Mouse (Mus musculus): ENCODE measurements around the gene Kctd15. TPM values are rescaled to one million over a fixed set of nuclear protein-coding genes. Genes with fewer than 3 reads are reported as not detected.
A peak's percentile ranks its signal among the peaks of the same experiment; 100 is the strongest.

The Kctd15 gene
- polyA plus RNA-seq (2014; fragmentation: Nextera tagmentation; extraction: Ambion mirVana) = 20.7 and 27.6 TPM in 2 replicates

- WGBS = 70% methylated on average over 5 of the region's 5 CpGs
- peak within 1 kb of the TSS; percentile 87 for H3K4me3 ChIP-seq (ENCODE audit: low read depth, low read length)
- peak within 1 kb of the TSS; percentile 100 for H3K27ac ChIP-seq (replicated peaks; ENCODE audit: low read depth, low read length)
- H3K9me3 ChIP-seq (replicated peaks; ENCODE audit: control insufficient read depth, low read length) = no peaks in the 10 kb centered on the region
- ATAC-seq (replicated peaks; ENCODE audit: insufficient number of reproducible peaks, low FRiP score, low TSS enrichment, low read depth) = no peak
- peak within 1 kb of the TSS; percentile 98 for H3K9ac ChIP-seq (replicated peaks; ENCODE audit: low read length)
- no peak for DNase-seq (ENCODE audit: low spot score)
- no peaks in the 10 kb centered on the region for H3K36me3 ChIP-seq (replicated peaks; ENCODE audit: control insufficient read depth, insufficient read depth, low read depth, low read length)
- no peaks in the 10 kb centered on the region for H3K27me3 ChIP-seq (ENCODE audit: control insufficient read depth, insufficient read depth, low read length)
- no peaks in the 10 kb centered on the region for H3K4me1 ChIP-seq (ENCODE audit: control insufficient read depth, insufficient read depth, low read length)
- peak within 1 kb of the TSS; percentile 83 for H3K4me2 ChIP-seq (ENCODE audit: low read depth, low read length)
These were observed at the start of gene Kctd15 for GRCm38 (mm10) chr7:34656632-34657031. TSS of gene Kctd15 (minus strand) at chr7:34656732.

DNA sequence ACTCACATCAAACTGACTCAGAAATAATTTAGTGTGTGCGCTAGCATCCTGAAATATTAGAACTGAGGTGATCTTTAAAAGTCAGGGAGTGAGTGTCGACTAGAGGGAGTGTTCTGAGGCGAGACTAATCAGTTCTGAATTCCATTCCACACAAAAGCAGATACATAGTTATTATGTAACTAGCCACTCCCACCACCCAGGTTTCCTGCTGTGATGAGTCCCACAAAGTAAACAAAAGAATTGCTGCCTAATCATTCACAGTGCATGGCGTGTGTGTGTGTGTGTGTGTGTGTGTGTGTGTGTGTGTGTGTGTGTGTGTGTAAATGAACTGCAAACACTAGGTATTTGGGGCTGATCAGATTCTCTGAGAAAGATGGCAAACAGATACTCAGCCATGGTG, 47.9 kb upstream of the Kctd15 start:
- no peak for ATAC-seq (replicated peaks; ENCODE audit: insufficient number of reproducible peaks, low FRiP score, low TSS enrichment, low read depth)

DNA sequence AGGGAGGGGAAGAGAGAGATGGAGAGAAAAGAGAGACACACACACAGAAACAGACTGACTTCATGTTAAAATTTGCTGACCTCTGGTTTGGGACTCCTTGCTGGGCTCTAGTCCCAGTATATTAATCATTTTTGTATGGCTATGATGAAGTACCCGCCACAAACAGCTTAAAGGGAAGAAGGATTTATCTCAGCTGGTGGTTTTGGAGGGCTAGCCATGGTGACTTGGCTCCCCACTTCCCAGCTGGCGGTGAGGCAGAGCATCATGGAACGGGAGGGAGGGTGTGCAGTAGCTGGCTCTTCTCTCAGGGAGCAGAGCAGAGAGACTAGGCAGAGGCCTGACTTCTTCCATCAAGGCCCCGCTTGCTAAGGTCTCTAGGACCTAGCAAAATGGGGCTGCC, 46.9 kb upstream of the Kctd15 start:
- DNase-seq (ENCODE audit: low spot score) = no peak
- Histone ChIP-seq H3K4me2 (ENCODE audit: low read depth, low read length) (no peak overlapping the region), H3K4me1 (ENCODE audit: control insufficient read depth, insufficient read depth, low read length) (peaks cover 6% of the 10 kb centered on the region; the same call in 1 of the 2 replicates), H3K9me3 (replicated peaks; ENCODE audit: control insufficient read depth, low read length) (no peaks in the 10 kb centered on the region), H3K27ac (replicated peaks; ENCODE audit: low read depth, low read length) (no peak overlapping the region), H3K36me3 (replicated peaks; ENCODE audit: control insufficient read depth, insufficient read depth, low read depth, low read length) (no peaks in the 10 kb centered on the region), H3K9ac (replicated peaks; ENCODE audit: low read length) (no peak overlapping the region), H3K4me3 (ENCODE audit: low read depth, low read length) (no peak overlapping the region), H3K27me3 (ENCODE audit: control insufficient read depth, insufficient read depth, low read length) (no peaks in the 10 kb centered on the region)
- 48% methylated on average over 4 of the region's 4 CpGs for WGBS
- ATAC-seq (replicated peaks; ENCODE audit: insufficient number of reproducible peaks, low FRiP score, low TSS enrichment, low read depth) = no peak

More for the DNA sequence above, 47.9 kb upstream of the Kctd15 start:
- Histone ChIP-seq H3K4me3 (ENCODE audit: low read depth, low read length) (no peak overlapping the region), H3K27ac (replicated peaks; ENCODE audit: low read depth, low read length) (no peak overlapping the region), H3K36me3 (replicated peaks; ENCODE audit: control insufficient read depth, insufficient read depth, low read depth, low read length) (no peaks in the 10 kb centered on the region), H3K4me1 (ENCODE audit: control insufficient read depth, insufficient read depth, low read length) (peaks cover 6% of the 10 kb centered on the region; the same call in 1 of the 2 replicates), H3K27me3 (ENCODE audit: control insufficient read depth, insufficient read depth, low read length) (no peaks in the 10 kb centered on the region), H3K9me3 (replicated peaks; ENCODE audit: control insufficient read depth, low read length) (no peaks in the 10 kb centered on the region), H3K9ac (replicated peaks; ENCODE audit: low read length) (no peak overlapping the region), H3K4me2 (ENCODE audit: low read depth, low read length) (no peak overlapping the region)
- 44% methylated on average over 4 of the region's 4 CpGs for WGBS
- no peak for DNase-seq (ENCODE audit: low spot score)

- DNase-seq (ENCODE audit: low spot score) = peak; percentile 88
- Histone ChIP-seq H3K9me3 (replicated peaks; ENCODE audit: control insufficient read depth, low read length) (no peaks in the 10 kb centered on the region), H3K36me3 (replicated peaks; ENCODE audit: control insufficient read depth, insufficient read depth, low read depth, low read length) (no peaks in the 10 kb centered on the region), H3K27ac (replicated peaks; ENCODE audit: low read depth, low read length) (no peak overlapping the region), H3K4me3 (ENCODE audit: low read depth, low read length) (no peak overlapping the region), H3K4me2 (ENCODE audit: low read depth, low read length) (no peak overlapping the region), H3K27me3 (ENCODE audit: control insufficient read depth, insufficient read depth, low read length) (no peaks in the 10 kb centered on the region), H3K4me1 (ENCODE audit: control insufficient read depth, insufficient read depth, low read length) (peaks cover 6% of the 10 kb centered on the region; the same call in 1 of the 2 replicates), H3K9ac (replicated peaks; ENCODE audit: low read length) (no peak overlapping the region)
- WGBS = 17% methylated on average over 11 of the region's 11 CpGs
- 0 out of 2 replicates have a peak, but pooled peaks have one; percentile 34 for ATAC-seq (replicated peaks; ENCODE audit: insufficient number of reproducible peaks, low FRiP score, low TSS enrichment, low read depth)
These were observed 46.3 kb upstream of the Kctd15 start for GRCm38 (mm10) chr7:34702718-34703351.

- Histone ChIP-seq H3K4me1 (ENCODE audit: control insufficient read depth, insufficient read depth, low read length) (peaks cover 2% of the 10 kb centered on the region; the same call in 1 of the 2 replicates), H3K36me3 (replicated peaks; ENCODE audit: control insufficient read depth, insufficient read depth, low read depth, low read length) (no peaks in the 10 kb centered on the region), H3K27me3 (ENCODE audit: control insufficient read depth, insufficient read depth, low read length) (no peaks in the 10 kb centered on the region), H3K9me3 (replicated peaks; ENCODE audit: control insufficient read depth, low read length) (no peaks in the 10 kb centered on the region), H3K4me2 (ENCODE audit: low read depth, low read length) (no peak overlapping the region), H3K9ac (replicated peaks; ENCODE audit: low read length) (no peak overlapping the region), H3K27ac (replicated peaks; ENCODE audit: low read depth, low read length) (no peak overlapping the region), H3K4me3 (ENCODE audit: low read depth, low read length) (no peak overlapping the region)
- DNase-seq (ENCODE audit: low spot score) (no peak), ATAC-seq (replicated peaks; ENCODE audit: insufficient number of reproducible peaks, low FRiP score, low TSS enrichment, low read depth) (no peak)
- WGBS = 80% methylated on average over 3 of the region's 3 CpGs
These were observed 43.4 kb upstream of the Kctd15 start for GRCm38 (mm10) chr7:34699888-34700287.

- DNase-seq (ENCODE audit: low spot score) (no peak), ATAC-seq (replicated peaks; ENCODE audit: insufficient number of reproducible peaks, low FRiP score, low TSS enrichment, low read depth) (0 out of 2 replicates have a peak, but pooled peaks have one; percentile 37)
These were observed 41.7 kb upstream of the Kctd15 start for GRCm38 (mm10) chr7:34698221-34698620.

DNA sequence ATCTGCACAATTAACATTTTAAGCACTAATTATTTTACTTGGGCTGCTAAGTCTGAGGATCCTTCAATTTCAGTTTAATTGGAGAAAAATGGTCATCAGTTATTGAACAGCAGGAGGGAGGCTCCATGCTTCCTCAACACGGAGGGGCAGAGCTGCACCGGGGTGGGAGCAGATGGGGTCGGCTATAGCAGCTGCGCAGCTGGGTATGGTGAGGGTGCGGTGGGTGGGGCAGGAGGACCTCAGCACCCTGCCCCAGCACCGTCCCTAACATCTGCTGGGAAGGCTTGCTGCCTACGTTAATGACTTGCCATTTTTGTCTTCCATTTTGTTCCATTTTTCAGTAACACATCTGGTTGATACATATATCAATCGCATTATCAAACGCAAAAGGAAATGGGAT, 39.6 kb upstream of the Kctd15 start:
- Histone ChIP-seq H3K4me3 (ENCODE audit: low read depth, low read length) (no peak overlapping the region), H3K4me2 (ENCODE audit: low read depth, low read length) (no peak overlapping the region), H3K4me1 (ENCODE audit: control insufficient read depth, insufficient read depth, low read length) (peaks cover 1% of the 10 kb centered on the region; the same call in 1 of the 2 replicates), H3K27ac (replicated peaks; ENCODE audit: low read depth, low read length) (no peak overlapping the region), H3K27me3 (ENCODE audit: control insufficient read depth, insufficient read depth, low read length) (no peaks in the 10 kb centered on the region), H3K9me3 (replicated peaks; ENCODE audit: control insufficient read depth, low read length) (no peaks in the 10 kb centered on the region), H3K9ac (replicated peaks; ENCODE audit: low read length) (no peak overlapping the region), H3K36me3 (replicated peaks; ENCODE audit: control insufficient read depth, insufficient read depth, low read depth, low read length) (no peaks in the 10 kb centered on the region)
- WGBS = 72% methylated on average over 9 of the region's 9 CpGs
- no peak for DNase-seq (ENCODE audit: low spot score)
- ATAC-seq (replicated peaks; ENCODE audit: insufficient number of reproducible peaks, low FRiP score, low TSS enrichment, low read depth) = no peak

More at GRCm38 (mm10) chr7:34698221-34698620, 41.7 kb upstream of the Kctd15 start:
- 86% methylated on average over 9 of the region's 9 CpGs for WGBS
- no peaks in the 10 kb centered on the region for H3K9me3 ChIP-seq (replicated peaks; ENCODE audit: control insufficient read depth, low read length)
- H3K27ac ChIP-seq (replicated peaks; ENCODE audit: low read depth, low read length) = no peak overlapping the region
- no peak overlapping the region for H3K4me2 ChIP-seq (ENCODE audit: low read depth, low read length)
- H3K27me3 ChIP-seq (ENCODE audit: control insufficient read depth, insufficient read depth, low read length) = no peaks in the 10 kb centered on the region
- no peaks in the 10 kb centered on the region for H3K4me1 ChIP-seq (ENCODE audit: control insufficient read depth, insufficient read depth, low read length)
- H3K9ac ChIP-seq (replicated peaks; ENCODE audit: low read length) = no peak overlapping the region
- no peak overlapping the region for H3K4me3 ChIP-seq (ENCODE audit: low read depth, low read length)
- H3K36me3 ChIP-seq (replicated peaks; ENCODE audit: control insufficient read depth, insufficient read depth, low read depth, low read length) = no peaks in the 10 kb centered on the region

GRCm38 (mm10) chr7:34694898-34695297, 38.4 kb upstream of the Kctd15 start:
- WGBS = 67% methylated on average over 9 of the region's 9 CpGs
- no peak for DNase-seq (ENCODE audit: low spot score)
- H3K4me3 ChIP-seq (ENCODE audit: low read depth, low read length) = no peak overlapping the region
- H3K36me3 ChIP-seq (replicated peaks; ENCODE audit: control insufficient read depth, insufficient read depth, low read depth, low read length) = no peaks in the 10 kb centered on the region
- H3K9me3 ChIP-seq (replicated peaks; ENCODE audit: control insufficient read depth, low read length) = no peaks in the 10 kb centered on the region
- no peak overlapping the region for H3K4me2 ChIP-seq (ENCODE audit: low read depth, low read length)
- H3K9ac ChIP-seq (replicated peaks; ENCODE audit: low read length) = no peak overlapping the region
- H3K27me3 ChIP-seq (ENCODE audit: control insufficient read depth, insufficient read depth, low read length) = no peaks in the 10 kb centered on the region
- no peak for ATAC-seq (replicated peaks; ENCODE audit: insufficient number of reproducible peaks, low FRiP score, low TSS enrichment, low read depth)
- no peak overlapping the region for H3K27ac ChIP-seq (replicated peaks; ENCODE audit: low read depth, low read length)
- H3K4me1 ChIP-seq (ENCODE audit: control insufficient read depth, insufficient read depth, low read length) = peaks cover 3% of the 10 kb centered on the region; the same call in 1 of the 2 replicates
